Mouse (Mus musculus) lung, adult 2 months (tissue): ENCODE measurements around the gene H2-DMa.

Source experiments
- CTCF ChIP-seq: fragments of 200-500 bp; IDR thresholded peaks from 2 replicates; pipeline ENCODE4 v1.5.1; 2011; ENCODE audit warnings: mild to moderate bottlenecking, low read length, control low read depth; ENCODE audit not compliant: insufficient read depth
- POLR2A ChIP-seq: fragments of 200-500 bp; IDR thresholded peaks from 2 replicates; pipeline ENCODE4 v1.6.1; 2011; ENCODE audit warnings: low read depth, mild to moderate bottlenecking, control low read depth, low read length, borderline replicate concordance; ENCODE audit errors: extremely low read depth

DNA sequence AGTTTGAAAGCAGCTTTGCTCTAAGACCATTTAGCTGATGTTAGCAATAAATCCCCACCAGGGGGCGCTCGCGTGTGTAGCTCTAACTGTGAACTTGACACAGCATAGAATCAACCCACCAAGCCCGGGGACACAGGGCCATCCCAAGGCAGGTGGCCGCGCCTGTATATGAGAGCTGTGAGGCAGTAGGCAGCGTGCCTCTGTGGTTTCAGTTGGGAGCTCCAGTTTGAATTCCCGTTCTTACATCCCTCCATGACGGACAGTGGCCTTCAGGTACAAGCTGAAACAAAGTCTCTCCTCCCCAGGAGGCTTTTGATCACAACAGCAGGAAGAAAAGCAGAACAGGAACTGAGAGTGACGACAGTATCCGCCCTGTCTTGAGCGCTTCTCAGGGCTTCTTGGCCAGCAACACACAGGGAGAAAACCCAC is 17.7 kb upstream of the H2-DMa start:
- peak; percentile 51 for TF ChIP-seq CTCF
- no peak for TF ChIP-seq POLR2A
